Mouse (Mus musculus): ENCODE measurements around the gene Pqlc2. TPM values are rescaled to one million over a fixed set of nuclear protein-coding genes. Genes with fewer than 3 reads are reported as not detected.

Gene Pqlc2
- total and polyA plus RNA-seq, 2 experiments, result 6.1 to 42.8 TPM

GRCm38 (mm10) chr4:139244766-139245165 is 65.7 kb downstream of the Pqlc2 start:
- H3K36me3 ChIP-seq (ENCODE audit: control insufficient read depth, insufficient read depth, low read length), result peaks cover 7% of the 10 kb centered on the region
- DNase-seq (ENCODE audit: extremely low read depth, low read depth, low spot score), result no peak
- TF ChIP-seq CTCF (IDR thresholded peaks at IDR 0.05; ENCODE audit: low read depth, low read length), result no peak
- TF ChIP-seq POLR2A (IDR thresholded peaks at IDR 0.05; ENCODE audit: extremely low read depth, insufficient read depth, low read length), result no peak
- H3K79me2 ChIP-seq (ENCODE audit: control insufficient read depth, insufficient read depth, low read length), result peaks cover 27% of the 10 kb centered on the region
- no peak overlapping the region for H3K9ac ChIP-seq (ENCODE audit: low read depth, low read length)
- peaks cover 3% of the 10 kb centered on the region for H3K4me1 ChIP-seq (ENCODE audit: control insufficient read depth, insufficient read depth, low read length)
- 89% methylated on average over 6 of the region's 6 CpGs for WGBS
- H3K27me3 ChIP-seq (ENCODE audit: control insufficient read depth, insufficient read depth, low read length), result no peaks in the 10 kb centered on the region
- no peak overlapping the region for H3K27ac ChIP-seq (replicated peaks; ENCODE audit: insufficient read depth, low read depth, low read length)
- H3K4me3 ChIP-seq (ENCODE audit: insufficient read depth, low read depth, low read length), result no peak overlapping the region

- DNase-seq (ENCODE audit: extremely low read depth, low read depth, low spot score), result peak; percentile 61
- WGBS, result 76% methylated on average over 3 of the region's 3 CpGs
- TF ChIP-seq POLR2A (IDR thresholded peaks at IDR 0.05; ENCODE audit: extremely low read depth, insufficient read depth, low read length), result no peak
- H3K27ac ChIP-seq (replicated peaks; ENCODE audit: insufficient read depth, low read depth, low read length), result no peak overlapping the region
- H3K79me2 ChIP-seq (ENCODE audit: control insufficient read depth, insufficient read depth, low read length), result peaks cover 27% of the 10 kb centered on the region
- peaks cover 10% of the 10 kb centered on the region for H3K36me3 ChIP-seq (ENCODE audit: control insufficient read depth, insufficient read depth, low read length)
- H3K4me1 ChIP-seq (ENCODE audit: control insufficient read depth, insufficient read depth, low read length), result no peaks in the 10 kb centered on the region
- H3K9ac ChIP-seq (ENCODE audit: low read depth, low read length), result no peak overlapping the region
- H3K27me3 ChIP-seq (ENCODE audit: control insufficient read depth, insufficient read depth, low read length), result no peaks in the 10 kb centered on the region
- no peak overlapping the region for H3K4me3 ChIP-seq (ENCODE audit: insufficient read depth, low read depth, low read length)
Measured at GRCm38 (mm10) chr4:139244176-139244575, 66.3 kb downstream of the Pqlc2 start.

Other genes starting within 250 kb of the Pqlc2 start
- not detected in 2 replicates for gene Htr6, start 235.1 kb downstream of the Pqlc2 start, total RNA-seq (2014; rRNA removed)
- not detected in 2 replicates for gene Htr6, start 235.1 kb downstream of the Pqlc2 start, polyA plus RNA-seq (2012; rRNA removed)
- gene Nbl1, start 217.7 kb downstream of the Pqlc2 start, total RNA-seq (2014; rRNA removed), result 0.37 and 1.7 TPM in 2 replicates
- gene Nbl1, start 217.7 kb downstream of the Pqlc2 start, polyA plus RNA-seq (2012; rRNA removed), result 1.1 and 1.3 TPM in 2 replicates
- 45.2 and 55.5 TPM in 2 replicates for gene Minos1, start 179.6 kb downstream of the Pqlc2 start, total RNA-seq (2014; rRNA removed)
- gene Minos1, start 179.6 kb downstream of the Pqlc2 start, polyA plus RNA-seq (2012; rRNA removed), result 26.3 and 29.7 TPM in 2 replicates
- gene Capzb, start 117.8 kb downstream of the Pqlc2 start, total RNA-seq (2014; rRNA removed), result 51.4 and 58.5 TPM in 2 replicates
- 52.6 and 56.4 TPM in 2 replicates for gene Capzb, start 117.8 kb downstream of the Pqlc2 start, polyA plus RNA-seq (2012; rRNA removed)
- 142 and 183 TPM in 2 replicates for gene Akr7a5, start within 50 bp of the Pqlc2 start, total RNA-seq (2014; rRNA removed)
- gene Akr7a5, start within 50 bp of the Pqlc2 start, polyA plus RNA-seq (2012; rRNA removed), result 144 and 155 TPM in 2 replicates
- 26.0 and 27.9 TPM in 2 replicates for gene Mrto4, start 41.9 kb upstream of the Pqlc2 start, total RNA-seq (2014; rRNA removed)
- 17.2 and 22.8 TPM in 2 replicates for gene Mrto4, start 41.9 kb upstream of the Pqlc2 start, polyA plus RNA-seq (2012; rRNA removed)
- 23.0 and 23.6 TPM in 2 replicates for gene Emc1, start 41.9 kb upstream of the Pqlc2 start, total RNA-seq (2014; rRNA removed)
- gene Emc1, start 41.9 kb upstream of the Pqlc2 start, polyA plus RNA-seq (2012; rRNA removed), result 22.2 and 22.3 TPM in 2 replicates
- 56.7 and 94.2 TPM in 2 replicates for gene Ubr4, start 41.9 kb upstream of the Pqlc2 start, total RNA-seq (2014; rRNA removed)
- 109 and 149 TPM in 2 replicates for gene Ubr4, start 41.9 kb upstream of the Pqlc2 start, polyA plus RNA-seq (2012; rRNA removed)
- gene Iffo2, start 219.8 kb upstream of the Pqlc2 start, total RNA-seq (2014; rRNA removed), result 4.3 and 5.4 TPM in 2 replicates
- 5.3 and 7.0 TPM in 2 replicates for gene Iffo2, start 219.8 kb upstream of the Pqlc2 start, polyA plus RNA-seq (2012; rRNA removed)

Data from liver, adult 2 months (tissue).